Mouse (Mus musculus): ENCODE measurements at regions not wholly inside any gene's neighbourhood (a gene's known extent, or its start where the extent isn't known, plus 50 kb on each side); places are given as distances from the start of the nearest gene placed in this dataset.

GRCm38 (mm10) chr11:91310212-91310742 lies 267.1 kb downstream of the Kif2b start:
- H3K4me1 ChIP-seq (ENCODE audit: control insufficient read depth in 1 of 2, insufficient read depth in 2 of 2, low read length in 2 of 2): no peaks in the 10 kb centered on the region
- no peak for DNase-seq (ENCODE audit: low read depth, low spot score)
- no peaks in the 10 kb centered on the region for H3K27me3 ChIP-seq (ENCODE audit: control insufficient read depth in 1 of 2, insufficient read depth in 2 of 2, low read length in 2 of 2)
- H3K4me3 ChIP-seq (ENCODE audit: control insufficient read depth in 1 of 2, insufficient read depth in 1 of 2, low read depth in 2 of 2, low read length in 2 of 2): no peak overlapping the region
- H3K9me3 ChIP-seq (replicated peaks; ENCODE audit: insufficient read depth, low read length): no peaks in the 10 kb centered on the region
- H3K36me3 ChIP-seq (ENCODE audit: control insufficient read depth in 1 of 2, insufficient read depth in 2 of 2, low read length in 2 of 2): no peaks in the 10 kb centered on the region
- TF ChIP-seq RAD21 (IDR thresholded peaks at IDR 0.05; ENCODE audit: low read depth, low read length) (no peak), CHD1 (IDR thresholded peaks at IDR 0.05; ENCODE audit: low read depth, low read length) (no peak), ELF1 (IDR thresholded peaks at IDR 0.05; ENCODE audit: low read depth, low read length) (no peak), SMC3 (IDR thresholded peaks at IDR 0.05; ENCODE audit: low read depth, low read length) (no peak), CHD2 (IDR thresholded peaks at IDR 0.05; ENCODE audit: low read length) (no peak), MYB (IDR thresholded peaks at IDR 0.05; ENCODE audit: low read depth, low read length) (no peak), NELFE (IDR thresholded peaks at IDR 0.05; ENCODE audit: low read depth, low read length) (no peak), KAT2A (conservative IDR thresholded peaks at IDR 0.05; ENCODE audit: low read depth, low read length) (no peak), TCF12 (IDR thresholded peaks at IDR 0.05; ENCODE audit: low read depth, low read length) (no peak), GABPA (IDR thresholded peaks at IDR 0.05; ENCODE audit: low read depth, low read length) (no peak), JUND (IDR thresholded peaks at IDR 0.05; ENCODE audit: low read depth, low read length) (no peak), NRF1 (IDR thresholded peaks at IDR 0.05; ENCODE audit: insufficient read depth, low read depth, low read length, poor library complexity, severe bottlenecking) (no peak), TBP (IDR thresholded peaks at IDR 0.05; ENCODE audit: low read depth, low read length) (no peak)
- no peaks in the 10 kb centered on the region for H3K79me2 ChIP-seq (ENCODE audit: control insufficient read depth, insufficient read depth, low read length, poor library complexity)
- no peak overlapping the region for H3K27ac ChIP-seq (ENCODE audit: control insufficient read depth, low read depth, low read length)
- no peak overlapping the region for H3K9ac ChIP-seq (ENCODE audit: control insufficient read depth, low read depth, low read length, poor library complexity, severe bottlenecking)

DNA sequence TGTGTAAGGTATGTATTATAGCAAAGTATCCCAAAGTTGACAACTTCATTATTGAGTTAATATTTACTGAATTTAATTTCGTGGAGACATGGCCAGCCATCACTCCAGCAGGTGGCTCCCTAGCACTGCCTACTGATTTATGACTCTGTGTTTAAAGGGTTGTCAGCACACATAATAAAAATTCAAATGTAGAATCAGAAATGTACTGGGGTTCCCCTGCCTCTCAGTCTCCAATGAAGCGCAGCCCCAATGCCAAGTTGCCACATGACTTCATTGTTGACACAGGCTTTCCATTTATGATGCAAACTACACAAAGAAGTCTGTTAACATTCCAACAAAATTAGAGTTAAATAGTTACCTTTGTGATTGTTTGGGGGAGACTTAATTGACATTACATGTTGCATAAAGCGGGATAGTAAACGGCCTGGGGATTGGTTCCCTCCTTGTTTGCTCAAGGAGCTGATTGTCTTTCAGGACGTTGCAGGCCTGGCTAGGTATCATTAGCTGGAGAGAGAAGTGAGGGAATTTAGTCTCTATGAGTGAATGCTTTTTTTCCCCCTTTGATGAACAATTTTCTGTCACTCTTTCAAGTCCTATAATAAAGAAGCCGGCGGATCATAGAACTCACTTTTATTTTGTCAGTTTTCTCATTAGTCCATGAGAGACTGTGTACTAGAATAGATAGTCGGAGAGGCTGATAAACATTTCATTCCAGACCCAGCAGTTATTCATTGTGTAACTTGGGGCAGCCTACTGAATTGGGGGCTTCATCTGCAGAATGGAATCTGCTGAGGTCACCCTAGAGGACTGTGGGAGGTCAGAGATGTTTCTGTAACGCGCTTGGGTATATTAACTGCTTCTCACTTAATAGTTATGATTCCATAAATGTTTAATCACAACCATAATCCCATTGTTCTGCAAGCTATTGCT lies 287.9 kb downstream of the Kif2b start:
- Histone ChIP-seq H3K27ac (ENCODE audit: control insufficient read depth, low read depth, low read length) (no peak overlapping the region), H3K4me1 (ENCODE audit: control insufficient read depth in 1 of 2, insufficient read depth in 2 of 2, low read length in 2 of 2) (no peaks in the 10 kb centered on the region), H3K36me3 (ENCODE audit: control insufficient read depth in 1 of 2, insufficient read depth in 2 of 2, low read length in 2 of 2) (no peaks in the 10 kb centered on the region), H3K9ac (ENCODE audit: control insufficient read depth, low read depth, low read length, poor library complexity, severe bottlenecking) (no peak overlapping the region), H3K27me3 (ENCODE audit: control insufficient read depth in 1 of 2, insufficient read depth in 2 of 2, low read length in 2 of 2) (no peaks in the 10 kb centered on the region), H3K79me2 (ENCODE audit: control insufficient read depth, insufficient read depth, low read length, poor library complexity) (no peaks in the 10 kb centered on the region), H3K9me3 (replicated peaks; ENCODE audit: insufficient read depth, low read length) (no peaks in the 10 kb centered on the region), H3K4me3 (ENCODE audit: control insufficient read depth in 1 of 2, insufficient read depth in 1 of 2, low read depth in 2 of 2, low read length in 2 of 2) (no peak overlapping the region)
- TF ChIP-seq UBTF (IDR thresholded peaks at IDR 0.05; ENCODE audit: borderline replicate concordance, insufficient read depth, low read depth, low read length) (no peak), CTCF (IDR thresholded peaks at IDR 0.05 in 2 of 3, conservative IDR thresholded peaks at IDR 0.05 in 1 of 3; ENCODE audit: control insufficient read depth in 1 of 3, insufficient read depth in 1 of 3, low read depth in 2 of 3, low read length in 3 of 3, poor library complexity in 1 of 3, severe bottlenecking in 1 of 3) (peak in 2 of 3 experiments; percentile 3 to 17; a peak in 1 of 6 replicates), RAD21 (IDR thresholded peaks at IDR 0.05; ENCODE audit: low read depth, low read length) (peak; percentile 13)
- DNase-seq (ENCODE audit: low read depth, low spot score): no peak
